Mouse (Mus musculus): ENCODE measurements at regions not wholly inside any gene's neighbourhood (a gene's known extent, or its start where the extent isn't known, plus 50 kb on each side); places are given as distances from the start of the nearest gene placed in this dataset.

DNA sequence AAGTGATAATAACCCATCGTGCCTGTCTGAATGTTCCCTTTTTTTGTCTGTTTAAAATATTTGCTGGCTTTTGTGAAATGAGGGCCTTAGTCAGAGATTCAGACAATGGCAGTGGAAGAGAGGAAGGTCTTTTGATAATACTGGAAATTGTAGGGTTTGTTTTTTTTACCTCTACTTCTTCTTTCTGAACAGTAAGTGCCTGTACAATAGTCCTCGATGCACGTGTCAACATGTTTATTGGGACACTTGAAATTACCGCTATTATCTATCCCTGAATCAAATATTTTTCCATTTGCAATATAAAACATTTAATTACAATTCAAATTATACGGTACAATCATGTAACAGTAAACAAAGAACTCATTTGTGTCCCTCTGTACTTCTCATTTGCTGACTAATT is 733.5 kb downstream of the Fam19a2 start:
- H3K4me2 ChIP-seq (replicated peaks), result no peak overlapping the region
- H3K9me3 ChIP-seq, result no peaks in the 10 kb centered on the region
- no peak overlapping the region for H3K27ac ChIP-seq
- H3K4me3 ChIP-seq, result no peak overlapping the region
- no peaks in the 10 kb centered on the region for H3K27me3 ChIP-seq
- H3K4me1 ChIP-seq, result no peaks in the 10 kb centered on the region
- H3K9ac ChIP-seq, result no peak overlapping the region
- WGBS, result 84% methylated on average over 5 of the region's 5 CpGs
- no peak for ATAC-seq (ENCODE audit: insufficient number of reproducible peaks, insufficient read depth, low FRiP score, low TSS enrichment)
- H3K36me3 ChIP-seq, result no peaks in the 10 kb centered on the region

DNA sequence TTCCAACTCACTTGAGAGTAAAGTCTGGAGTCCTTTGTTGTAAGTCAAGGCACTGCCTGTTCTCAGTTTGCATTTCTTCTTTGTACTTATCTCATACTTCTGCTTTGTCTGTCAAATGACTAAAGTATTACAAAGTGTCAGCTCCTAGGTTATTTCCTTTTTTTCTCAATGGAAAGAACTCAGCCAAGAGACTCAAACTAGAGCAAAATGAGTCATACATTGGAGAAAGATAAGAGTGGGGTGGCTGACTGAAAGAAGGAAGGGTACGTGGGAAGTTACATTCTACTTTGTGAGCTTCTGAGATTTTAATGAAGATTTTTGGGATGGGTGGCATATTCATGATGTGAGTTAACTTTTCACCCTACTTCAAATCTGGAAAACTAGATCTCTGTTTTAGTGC is 735.2 kb downstream of the Fam19a2 start:
- H3K9me3 ChIP-seq, result no peaks in the 10 kb centered on the region
- no peak overlapping the region for H3K4me2 ChIP-seq (replicated peaks)
- H3K9ac ChIP-seq, result no peak overlapping the region
- ATAC-seq (ENCODE audit: insufficient number of reproducible peaks, insufficient read depth, low FRiP score, low TSS enrichment), result no peak
- no peaks in the 10 kb centered on the region for H3K27me3 ChIP-seq
- H3K36me3 ChIP-seq, result no peaks in the 10 kb centered on the region
- H3K4me3 ChIP-seq, result no peak overlapping the region
- H3K4me1 ChIP-seq, result no peaks in the 10 kb centered on the region
- H3K27ac ChIP-seq, result no peak overlapping the region
- WGBS, result 84% methylated on average over 1 of the region's 1 CpGs

DNA sequence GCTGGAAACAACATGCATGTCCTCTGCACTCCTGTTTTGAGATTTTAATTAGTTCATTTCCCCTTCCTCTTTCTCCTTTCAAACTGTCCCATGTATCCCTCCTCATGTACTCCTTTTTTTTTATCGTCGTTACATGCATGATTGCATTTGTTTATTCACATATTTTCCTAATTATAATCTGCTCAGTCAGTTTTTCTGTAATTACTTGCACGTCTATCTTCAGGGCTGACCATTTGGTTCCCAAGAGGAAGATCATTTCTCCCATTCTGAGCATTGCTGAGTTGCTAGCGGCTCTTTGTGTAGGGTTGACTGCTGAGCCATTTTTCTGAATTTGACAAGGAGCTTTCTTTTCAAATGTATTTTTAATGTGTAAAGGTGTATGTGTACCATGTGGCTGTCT is 781.2 kb downstream of the Fam19a2 start:
- H3K9me3 ChIP-seq, result no peaks in the 10 kb centered on the region
- H3K4me3 ChIP-seq, result no peak overlapping the region
- H3K9ac ChIP-seq, result no peak overlapping the region
- no peaks in the 10 kb centered on the region for H3K4me1 ChIP-seq
- H3K36me3 ChIP-seq, result no peaks in the 10 kb centered on the region
- no peak overlapping the region for H3K27ac ChIP-seq
- no peak overlapping the region for H3K4me2 ChIP-seq (replicated peaks)
- H3K27me3 ChIP-seq, result no peaks in the 10 kb centered on the region
- ATAC-seq (ENCODE audit: insufficient number of reproducible peaks, insufficient read depth, low FRiP score, low TSS enrichment), result no peak
- 57% methylated on average over 4 of the region's 4 CpGs for WGBS

DNA sequence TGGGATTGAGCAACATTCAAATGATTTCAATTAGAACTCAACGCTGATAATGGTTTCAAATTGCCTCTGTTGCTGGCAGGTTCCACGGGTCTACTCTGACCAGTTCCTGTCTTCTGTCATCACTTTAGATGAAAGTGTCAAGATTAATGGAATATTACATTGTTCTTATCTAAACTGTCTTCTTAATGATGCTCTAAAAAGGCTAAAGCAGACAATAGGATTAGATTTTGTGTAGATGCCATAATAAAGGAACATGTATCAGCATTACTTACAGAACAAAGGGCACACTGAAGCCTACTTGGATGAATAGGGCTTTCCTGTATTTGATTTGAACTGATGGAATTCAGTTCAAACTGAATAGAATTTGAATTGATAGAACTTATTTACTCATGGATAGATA is 782.0 kb downstream of the Fam19a2 start:
- ATAC-seq (ENCODE audit: insufficient number of reproducible peaks, insufficient read depth, low FRiP score, low TSS enrichment), result no peak
- no peak overlapping the region for H3K27ac ChIP-seq
- H3K4me3 ChIP-seq, result no peak overlapping the region
- no peaks in the 10 kb centered on the region for H3K4me1 ChIP-seq
- no peak overlapping the region for H3K4me2 ChIP-seq (replicated peaks)
- no peak overlapping the region for H3K9ac ChIP-seq
- WGBS, result 58% methylated on average over 2 of the region's 2 CpGs
- no peaks in the 10 kb centered on the region for H3K9me3 ChIP-seq
- H3K36me3 ChIP-seq, result no peaks in the 10 kb centered on the region
- no peaks in the 10 kb centered on the region for H3K27me3 ChIP-seq

DNA sequence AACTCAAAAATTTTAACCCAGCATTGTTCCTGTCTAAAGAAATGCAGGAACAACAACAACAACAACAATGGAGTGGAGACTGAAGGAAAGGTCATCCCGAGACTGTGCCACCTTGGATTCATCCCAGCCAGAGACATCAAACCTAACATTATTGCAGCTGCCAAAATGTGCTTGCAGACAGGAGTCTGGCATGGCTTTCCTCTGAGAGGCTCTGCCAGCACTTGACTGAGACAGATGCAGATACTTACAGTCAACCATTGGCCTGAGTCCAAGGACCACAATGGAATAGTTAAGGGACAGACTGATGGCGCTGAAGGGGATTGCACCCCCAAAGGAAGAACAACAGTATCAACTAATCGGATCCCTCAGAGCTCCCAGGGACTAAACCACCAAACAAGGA is 819.0 kb downstream of the Fam19a2 start:
- no peaks in the 10 kb centered on the region for H3K36me3 ChIP-seq
- H3K27ac ChIP-seq, result no peak overlapping the region
- H3K27me3 ChIP-seq, result no peaks in the 10 kb centered on the region
- H3K9ac ChIP-seq, result no peak overlapping the region
- no peak overlapping the region for H3K4me3 ChIP-seq
- no peaks in the 10 kb centered on the region for H3K4me1 ChIP-seq
- H3K4me2 ChIP-seq (replicated peaks), result no peak overlapping the region
- WGBS, result 73% methylated on average over 3 of the region's 3 CpGs
- no peak for ATAC-seq (ENCODE audit: insufficient number of reproducible peaks, insufficient read depth, low FRiP score, low TSS enrichment)
- no peaks in the 10 kb centered on the region for H3K9me3 ChIP-seq

DNA sequence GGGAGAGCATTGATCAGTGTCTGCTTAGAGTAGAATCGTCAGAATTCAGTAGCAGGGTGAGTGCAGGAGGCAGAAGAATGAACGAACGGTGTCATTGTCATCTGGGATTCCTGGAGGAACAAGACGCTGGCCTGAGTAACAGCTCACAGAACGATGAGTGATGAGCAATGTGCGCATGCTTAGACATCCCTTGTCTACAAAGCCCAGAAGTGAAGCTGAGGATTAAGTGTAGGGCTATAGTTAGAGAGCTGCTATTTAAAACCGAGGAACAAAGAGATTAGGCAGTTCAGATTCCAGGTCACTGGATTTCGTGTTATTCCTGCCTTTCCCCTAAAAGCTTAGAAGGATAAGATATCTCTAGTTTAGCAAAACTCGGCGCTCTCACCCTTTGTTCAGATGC is 826.8 kb downstream of the Fam19a2 start:
- no peak overlapping the region for H3K4me2 ChIP-seq (replicated peaks)
- H3K9me3 ChIP-seq, result no peaks in the 10 kb centered on the region
- WGBS, result 72% methylated on average over 10 of the region's 10 CpGs
- no peaks in the 10 kb centered on the region for H3K36me3 ChIP-seq
- H3K4me1 ChIP-seq, result no peaks in the 10 kb centered on the region
- no peak for ATAC-seq (ENCODE audit: insufficient number of reproducible peaks, insufficient read depth, low FRiP score, low TSS enrichment)
- H3K4me3 ChIP-seq, result no peak overlapping the region
- H3K27me3 ChIP-seq, result no peaks in the 10 kb centered on the region
- no peak overlapping the region for H3K9ac ChIP-seq
- H3K27ac ChIP-seq, result no peak overlapping the region

DNA sequence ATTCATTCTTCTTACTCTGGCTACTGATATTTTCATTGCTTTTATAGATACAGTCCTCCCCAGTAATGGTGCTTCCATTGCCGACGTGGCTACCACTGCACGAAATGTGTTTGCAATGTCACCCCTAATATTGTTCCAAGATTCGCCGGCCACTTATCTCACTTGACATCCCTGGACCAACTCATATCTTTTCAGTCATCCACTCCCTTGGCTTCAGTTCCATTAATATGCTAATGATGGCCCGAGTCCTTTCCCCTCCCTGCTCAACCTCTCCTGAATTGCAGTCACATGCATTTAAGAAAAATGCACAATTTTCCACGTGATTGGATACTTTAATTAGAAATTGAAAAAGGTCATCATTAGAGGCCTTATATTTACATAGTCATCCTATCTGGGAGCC is 827.6 kb downstream of the Fam19a2 start:
- no peak overlapping the region for H3K9ac ChIP-seq
- H3K9me3 ChIP-seq, result no peaks in the 10 kb centered on the region
- H3K4me1 ChIP-seq, result no peaks in the 10 kb centered on the region
- WGBS, result 89% methylated on average over 7 of the region's 7 CpGs
- ATAC-seq (ENCODE audit: insufficient number of reproducible peaks, insufficient read depth, low FRiP score, low TSS enrichment), result no peak
- H3K27ac ChIP-seq, result no peak overlapping the region
- H3K4me2 ChIP-seq (replicated peaks), result no peak overlapping the region
- H3K27me3 ChIP-seq, result no peaks in the 10 kb centered on the region
- no peak overlapping the region for H3K4me3 ChIP-seq
- H3K36me3 ChIP-seq, result no peaks in the 10 kb centered on the region

DNA sequence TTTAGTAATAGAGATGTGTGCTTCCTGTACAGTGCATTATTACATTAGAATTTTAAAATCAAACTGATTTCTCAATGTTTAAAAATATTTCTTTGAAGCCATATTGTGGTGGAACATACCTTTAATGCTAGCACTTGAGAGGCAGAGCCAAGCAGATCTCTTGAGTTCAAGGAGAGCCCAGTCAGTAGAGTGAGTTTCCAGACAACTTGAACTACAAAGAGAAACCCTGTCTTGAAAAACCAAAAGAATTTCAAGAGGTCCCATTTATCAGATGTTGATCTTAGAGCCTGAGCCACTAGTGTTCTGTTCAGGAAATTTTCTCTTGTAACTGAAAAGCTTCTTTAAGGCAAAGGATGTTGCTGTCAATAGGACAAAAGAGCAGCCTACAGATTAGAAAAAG is 855.8 kb downstream of the Fam19a2 start:
- H3K9me3 ChIP-seq, result no peaks in the 10 kb centered on the region
- no peak overlapping the region for H3K4me3 ChIP-seq
- no peaks in the 10 kb centered on the region for H3K4me1 ChIP-seq
- no peak overlapping the region for H3K27ac ChIP-seq
- no peaks in the 10 kb centered on the region for H3K27me3 ChIP-seq
- no peak for ATAC-seq (ENCODE audit: insufficient number of reproducible peaks, insufficient read depth, low FRiP score, low TSS enrichment)
- H3K36me3 ChIP-seq, result no peaks in the 10 kb centered on the region
- no peak overlapping the region for H3K9ac ChIP-seq
- H3K4me2 ChIP-seq (replicated peaks), result no peak overlapping the region

DNA sequence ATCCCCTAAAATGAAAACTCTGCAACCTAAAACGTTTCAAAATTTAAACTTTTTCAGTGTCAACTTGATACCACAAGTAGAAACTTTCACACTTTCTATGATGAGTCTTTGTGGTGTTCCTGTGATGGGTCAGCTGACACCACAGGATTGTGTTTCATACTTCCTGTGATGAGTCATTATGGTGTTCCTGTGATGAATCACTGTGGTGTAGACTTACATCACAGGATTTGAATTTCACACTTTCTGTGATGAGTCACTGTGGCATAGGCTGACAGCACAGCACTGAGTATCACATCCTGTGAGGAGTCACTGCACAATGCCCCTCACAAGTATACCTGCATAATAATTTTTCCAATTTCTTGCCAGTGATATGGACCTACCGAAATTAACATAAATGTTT is 874.7 kb downstream of the Fam19a2 start:
- 73% methylated on average over 2 of the region's 2 CpGs for WGBS
- Histone ChIP-seq H3K9me3 (no peaks in the 10 kb centered on the region), H3K4me3 (no peak overlapping the region), H3K9ac (no peak overlapping the region), H3K27me3 (no peaks in the 10 kb centered on the region), H3K4me2 (replicated peaks) (no peak overlapping the region), H3K27ac (no peak overlapping the region), H3K4me1 (no peaks in the 10 kb centered on the region), H3K36me3 (no peaks in the 10 kb centered on the region)
- ATAC-seq (ENCODE audit: insufficient number of reproducible peaks, insufficient read depth, low FRiP score, low TSS enrichment), result no peak

DNA sequence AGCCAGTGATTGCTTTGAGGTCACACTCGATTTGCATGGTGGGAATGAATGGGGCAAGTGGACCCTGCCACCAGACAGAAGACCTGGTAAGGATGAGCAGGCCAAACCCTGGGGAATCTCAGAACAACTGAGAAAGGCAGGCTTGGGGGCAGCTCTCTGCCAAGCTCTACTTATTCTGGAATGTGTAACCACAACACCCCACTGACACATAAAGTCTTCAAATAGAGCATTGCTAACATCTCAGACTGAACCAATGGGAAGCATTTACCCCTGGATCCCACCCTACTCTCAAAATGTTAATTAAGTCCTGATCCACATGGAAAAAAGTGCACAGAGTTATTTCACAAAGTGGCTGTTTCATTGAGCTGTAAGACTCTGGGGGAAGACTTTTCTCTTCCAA is 878.5 kb downstream of the Fam19a2 start:
- no peaks in the 10 kb centered on the region for H3K4me1 ChIP-seq
- whole genome bisulfite sequencing, result 59% methylated on average over 1 of the region's 1 CpGs
- no peak overlapping the region for H3K9ac ChIP-seq
- H3K9me3 ChIP-seq, result no peaks in the 10 kb centered on the region
- no peaks in the 10 kb centered on the region for H3K27me3 ChIP-seq
- H3K27ac ChIP-seq, result no peak overlapping the region
- no peak overlapping the region for H3K4me2 ChIP-seq (replicated peaks)
- ATAC-seq (ENCODE audit: insufficient number of reproducible peaks, insufficient read depth, low FRiP score, low TSS enrichment), result no peak
- H3K4me3 ChIP-seq, result no peak overlapping the region
- H3K36me3 ChIP-seq, result no peaks in the 10 kb centered on the region

DNA sequence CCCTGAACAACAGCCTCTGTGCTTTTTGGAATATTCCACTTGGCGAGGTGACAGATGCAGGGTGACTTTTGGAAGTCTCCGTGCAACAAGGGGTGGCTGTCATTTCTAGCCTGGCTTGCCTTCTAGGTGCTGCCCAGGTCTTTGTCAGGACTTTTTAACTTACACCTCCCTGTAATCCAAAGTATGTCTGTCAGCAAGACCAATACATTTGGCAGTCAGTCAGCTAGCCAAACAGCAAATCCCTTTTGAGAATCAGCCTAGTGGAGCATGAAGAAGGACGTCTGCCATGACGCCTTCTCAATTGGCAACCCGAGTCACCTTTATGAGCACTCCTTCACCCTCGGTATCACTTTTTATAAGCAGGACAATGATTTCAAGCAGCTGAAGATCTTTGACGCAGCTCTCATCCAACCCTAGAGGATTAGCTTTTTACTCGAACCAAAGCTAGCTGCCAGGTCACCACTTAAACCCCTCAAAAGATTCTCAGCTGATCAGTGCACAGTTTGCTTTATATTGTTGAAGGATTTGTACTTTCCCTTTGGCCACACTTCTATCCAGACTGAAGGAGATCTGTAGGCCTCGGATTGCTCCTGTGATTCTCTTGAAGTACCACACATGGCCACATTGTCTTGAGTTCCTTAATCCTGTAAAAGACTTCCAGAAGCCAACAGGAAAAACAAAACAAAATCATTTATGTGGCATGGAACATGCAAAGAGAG is 883.1 kb downstream of the Fam19a2 start:
- no peak overlapping the region for H3K9ac ChIP-seq
- no peak overlapping the region for H3K4me3 ChIP-seq
- no peaks in the 10 kb centered on the region for H3K4me1 ChIP-seq
- no peaks in the 10 kb centered on the region for H3K36me3 ChIP-seq
- no peaks in the 10 kb centered on the region for H3K9me3 ChIP-seq
- no peak overlapping the region for H3K27ac ChIP-seq
- H3K27me3 ChIP-seq, result no peaks in the 10 kb centered on the region
- ATAC-seq (ENCODE audit: insufficient number of reproducible peaks, insufficient read depth, low FRiP score, low TSS enrichment), result no peak
- H3K4me2 ChIP-seq (replicated peaks), result no peak overlapping the region
- WGBS, result 61% methylated on average over 9 of the region's 9 CpGs

DNA sequence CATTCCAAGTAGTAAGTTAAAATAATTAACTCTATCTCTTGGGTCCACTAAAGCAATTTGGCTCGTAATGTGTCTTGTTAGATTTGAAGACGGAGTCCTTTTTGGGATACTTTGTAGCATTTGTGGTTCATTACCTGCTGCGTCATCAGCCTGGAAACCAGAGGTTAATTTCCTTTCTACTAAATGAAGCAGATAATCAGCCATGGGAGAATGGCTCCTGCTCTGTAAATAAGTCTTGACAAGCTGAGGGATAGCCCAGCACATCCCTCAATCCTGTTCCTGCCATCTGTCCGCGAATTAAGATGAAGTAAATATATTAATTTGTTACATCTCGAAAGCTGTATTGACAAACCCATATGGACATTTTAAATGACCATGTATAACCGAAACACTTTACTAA is 899.6 kb downstream of the Fam19a2 start:
- no peaks in the 10 kb centered on the region for H3K27me3 ChIP-seq
- no peaks in the 10 kb centered on the region for H3K4me1 ChIP-seq
- WGBS, result 70% methylated on average over 7 of the region's 7 CpGs
- no peak overlapping the region for H3K4me2 ChIP-seq (replicated peaks)
- no peak overlapping the region for H3K4me3 ChIP-seq
- no peak for ATAC-seq (ENCODE audit: insufficient number of reproducible peaks, insufficient read depth, low FRiP score, low TSS enrichment)
- H3K9me3 ChIP-seq, result no peaks in the 10 kb centered on the region
- no peaks in the 10 kb centered on the region for H3K36me3 ChIP-seq
- no peak overlapping the region for H3K27ac ChIP-seq
- no peak overlapping the region for H3K9ac ChIP-seq

DNA sequence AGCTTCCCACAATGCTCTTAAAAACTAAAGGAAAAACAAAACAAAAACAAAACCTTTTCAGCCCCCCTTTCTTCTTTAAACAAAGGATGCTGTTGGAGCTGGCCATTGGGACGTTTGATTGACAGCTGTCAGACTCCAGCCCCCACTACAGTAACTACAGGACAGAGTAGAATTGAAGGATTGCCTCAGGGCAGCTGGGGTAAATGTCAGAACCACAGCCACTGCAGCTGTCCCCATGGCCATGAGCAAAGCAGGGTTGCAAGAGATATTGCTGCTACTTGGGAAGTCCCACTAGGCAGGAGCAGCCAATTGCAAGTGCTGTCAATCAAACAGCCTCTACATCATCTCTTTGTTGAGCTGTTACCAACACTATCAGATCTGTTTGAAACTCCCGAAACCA is 911.8 kb downstream of the Fam19a2 start:
- no peak overlapping the region for H3K4me3 ChIP-seq
- no peaks in the 10 kb centered on the region for H3K4me1 ChIP-seq
- WGBS, result 65% methylated on average over 2 of the region's 2 CpGs
- ATAC-seq (ENCODE audit: insufficient number of reproducible peaks, insufficient read depth, low FRiP score, low TSS enrichment), result no peak
- H3K27ac ChIP-seq, result no peak overlapping the region
- no peaks in the 10 kb centered on the region for H3K36me3 ChIP-seq
- no peak overlapping the region for H3K4me2 ChIP-seq (replicated peaks)
- no peaks in the 10 kb centered on the region for H3K27me3 ChIP-seq
- H3K9ac ChIP-seq, result no peak overlapping the region
- H3K9me3 ChIP-seq, result no peaks in the 10 kb centered on the region
